Mouse (Mus musculus) cortical plate, adult 2 months (tissue): ENCODE measurements at regions not wholly inside any gene's neighbourhood (a gene's known extent, or its start where the extent isn't known, plus 50 kb on each side); places are given as distances from the start of the nearest gene placed in this dataset.

Experiments
- CTCF ChIP-seq: fragments of 200-500 bp; IDR thresholded peaks from 2 replicates; pipeline ENCODE4 v1.5.1; 2011; ENCODE audit warnings: mild to moderate bottlenecking, control low read depth, low read length; ENCODE audit not compliant: insufficient read depth; ENCODE audit errors: extremely low read depth
- POLR2A ChIP-seq: fragments of 200-500 bp; IDR thresholded peaks from 2 replicates; pipeline ENCODE4 v1.6.1; 2011; ENCODE audit warnings: mild to moderate bottlenecking, low read length, control low read depth; ENCODE audit not compliant: insufficient read depth; ENCODE audit errors: extremely low read depth

- TF ChIP-seq CTCF (no peak), POLR2A (no peak)
Measured at GRCm38 (mm10) chr14:100600886-100601451, 316.5 kb upstream of the Klf12 start.
